Mouse (Mus musculus): ENCODE measurements at regions not wholly inside any gene's neighbourhood (a gene's known extent, or its start where the extent isn't known, plus 50 kb on each side); places are given as distances from the start of the nearest gene placed in this dataset.

GRCm38 (mm10) chr10:117528575-117529268 is 100.6 kb upstream of the Cpm start:
- DNase-seq (ENCODE audit: low read depth, low spot score): no peak

- no peak for DNase-seq (ENCODE audit: low read depth, low spot score)
These were observed 101.3 kb upstream of the Cpm start for GRCm38 (mm10) chr10:117527979-117528378.

- no peak for DNase-seq (ENCODE audit: low read depth, low spot score)
These were observed 102.1 kb upstream of the Cpm start for GRCm38 (mm10) chr10:117527243-117527642.

DNA sequence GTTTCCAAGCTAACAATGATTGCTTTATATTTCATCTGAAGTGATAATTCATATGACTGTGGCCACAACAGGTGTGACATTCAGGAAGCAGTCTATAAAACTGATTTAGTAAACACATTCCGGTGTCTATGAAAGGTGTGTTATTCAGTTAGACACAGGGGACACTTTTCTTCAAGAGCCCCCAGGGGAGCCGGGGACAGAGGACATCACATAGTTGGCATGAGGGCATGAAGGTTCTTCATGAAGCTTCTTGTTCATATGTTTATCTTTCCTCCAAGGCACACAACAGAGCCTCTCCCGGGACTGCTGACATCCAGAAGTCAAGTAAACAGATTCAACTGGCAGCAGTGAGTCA is 102.5 kb upstream of the Cpm start:
- DNase-seq (ENCODE audit: low read depth, low spot score): no peak

DNA sequence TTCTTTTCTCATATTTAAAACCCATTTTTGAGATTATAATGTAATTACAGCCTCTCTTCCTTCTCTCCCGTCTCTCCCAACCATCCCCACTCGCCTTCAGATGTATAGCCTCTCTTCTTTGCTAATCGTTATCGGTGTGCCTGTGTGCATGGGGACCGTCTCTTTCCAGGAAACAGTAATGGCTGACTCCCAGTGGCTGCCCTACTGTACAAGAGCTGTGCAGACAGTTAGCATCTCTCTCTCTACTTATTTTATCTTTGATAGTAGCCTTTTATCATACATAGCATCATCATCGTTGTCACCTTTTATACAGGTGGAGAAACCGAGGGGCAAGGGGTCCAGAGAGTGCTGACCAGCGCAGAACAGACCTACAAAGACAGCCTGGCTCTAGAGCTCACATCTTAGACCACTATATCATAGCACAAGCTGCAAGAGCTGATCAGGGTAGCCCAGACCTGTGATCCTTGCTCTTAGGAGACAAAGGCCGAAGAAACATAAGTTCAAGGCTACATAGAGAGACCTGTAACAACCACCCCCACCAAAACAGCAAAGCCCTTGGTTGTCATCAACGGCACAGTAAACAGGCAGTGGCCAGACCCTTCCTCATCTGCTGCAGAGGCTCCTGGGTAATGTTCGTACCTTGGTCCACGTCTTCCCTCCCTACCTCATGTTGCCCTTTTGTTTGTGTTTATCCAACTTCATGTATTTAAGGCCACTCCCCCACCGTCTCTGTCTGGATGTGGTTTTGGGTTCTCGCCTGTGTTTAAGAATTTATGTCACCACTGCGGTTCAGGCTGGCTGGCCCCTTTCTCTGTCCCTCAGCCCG is 103.1 kb upstream of the Cpm start:
- no peak for DNase-seq (ENCODE audit: low read depth, low spot score)

DNA sequence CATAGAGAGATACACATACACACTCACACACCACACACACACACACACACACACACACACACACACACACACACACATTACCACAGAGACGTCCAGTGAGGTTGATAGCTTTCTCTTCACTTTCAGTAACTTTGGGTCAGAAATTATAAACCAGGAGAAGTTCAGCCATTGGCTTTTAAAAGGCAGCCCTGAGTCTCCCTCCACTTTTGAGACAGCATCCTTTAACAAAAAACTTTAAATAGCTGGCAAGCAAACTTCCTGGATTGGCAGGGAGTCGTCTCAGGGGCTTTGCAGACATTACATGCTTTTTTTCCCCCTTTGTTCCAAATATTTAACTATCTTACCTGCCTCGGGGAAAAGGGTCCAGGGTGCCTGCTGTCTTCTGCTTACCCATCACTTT is 103.7 kb upstream of the Cpm start:
- DNase-seq (ENCODE audit: low read depth, low spot score): no peak

- DNase-seq (ENCODE audit: low read depth, low spot score): no peak
These were observed 104.3 kb upstream of the Cpm start for GRCm38 (mm10) chr10:117524926-117525565.

GRCm38 (mm10) chr10:117524101-117524500 is 105.2 kb upstream of the Cpm start:
- no peak for DNase-seq (ENCODE audit: low read depth, low spot score)

- DNase-seq (ENCODE audit: low read depth, low spot score): no peak
These were observed 106.1 kb upstream of the Cpm start for GRCm38 (mm10) chr10:117522906-117523829.

DNA sequence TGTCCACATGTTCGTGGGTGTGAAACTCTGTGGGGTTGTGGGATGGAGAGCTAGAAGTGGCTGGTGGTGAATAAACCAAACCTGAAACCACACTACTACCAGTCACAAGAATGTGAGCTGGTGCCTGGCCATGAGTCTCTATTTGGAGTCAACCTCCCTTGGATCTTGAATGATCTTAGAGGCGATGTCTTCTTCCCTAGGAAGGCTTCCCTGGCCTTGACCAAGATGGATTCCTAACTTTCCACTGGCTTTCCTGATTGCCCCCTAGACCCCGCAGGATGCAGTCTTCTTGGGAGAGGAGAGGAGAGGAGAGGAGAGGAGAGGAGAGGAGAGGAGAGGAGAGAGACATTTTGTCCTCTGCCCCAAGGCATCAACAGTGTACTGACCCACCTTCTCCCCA is 106.9 kb upstream of the Cpm start:
- DNase-seq (ENCODE audit: low read depth, low spot score): no peak

GRCm38 (mm10) chr10:117521315-117522270 is 107.7 kb upstream of the Cpm start:
- no peak for DNase-seq (ENCODE audit: low read depth, low spot score)

- no peak for DNase-seq (ENCODE audit: low read depth, low spot score)
These were observed 108.6 kb upstream of the Cpm start for GRCm38 (mm10) chr10:117520536-117521314.

GRCm38 (mm10) chr10:117519670-117520535 is 109.4 kb upstream of the Cpm start:
- DNase-seq (ENCODE audit: low read depth, low spot score): no peak

GRCm38 (mm10) chr10:117518793-117519669 is 110.3 kb upstream of the Cpm start:
- DNase-seq (ENCODE audit: low read depth, low spot score): no peak

- DNase-seq (ENCODE audit: low read depth, low spot score): no peak
These were observed 111.2 kb upstream of the Cpm start for GRCm38 (mm10) chr10:117517800-117518770.

DNA sequence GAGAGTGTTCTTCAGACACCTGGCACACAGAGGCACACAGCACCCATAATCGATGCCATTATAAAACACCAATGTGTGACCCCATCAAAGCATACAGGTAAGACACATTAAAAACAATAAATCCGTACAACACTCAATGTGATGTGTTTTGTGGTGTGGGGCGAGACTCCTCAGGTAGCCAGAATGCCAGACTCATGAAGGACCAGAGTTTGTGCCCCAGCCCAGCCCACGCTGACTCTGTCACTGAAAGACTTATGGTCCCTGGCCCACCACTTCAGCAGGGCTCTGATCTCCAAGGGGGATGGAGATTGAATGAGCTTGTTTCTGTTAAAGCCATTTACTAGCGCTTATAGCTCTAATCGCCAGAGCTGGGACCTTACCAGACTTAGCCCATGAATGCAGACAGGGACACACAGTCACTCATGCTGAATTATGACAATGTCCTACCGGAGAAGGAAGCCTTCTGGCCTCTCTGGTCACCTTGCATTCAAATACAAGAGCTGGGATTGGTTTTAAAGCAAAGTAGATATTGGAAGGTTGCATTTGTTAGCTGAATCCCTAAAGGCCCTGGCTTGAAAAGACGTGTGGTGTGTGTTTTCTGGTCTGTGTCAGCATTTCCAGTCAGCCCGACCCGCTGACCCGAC is 112.1 kb upstream of the Cpm start:
- DNase-seq (ENCODE audit: low read depth, low spot score): no peak
